Mouse (Mus musculus) layer of hippocampus, postnatal 10 days (tissue): Measurements from ENCODE around the gene Pom121l2. TPM values are rescaled to one million over a fixed set of nuclear protein-coding genes. Genes with fewer than 3 reads are reported as not detected.
A peak's percentile ranks its signal among the peaks of the same experiment; 100 is the strongest.

Source experiments
- DNase-seq, 2 experiments: peaks; one replicate each; pipeline ENCODE4 v3.0.0; 2021; ENCODE audit warnings: low spot score in 2 of 2
- total RNA-seq, 2 experiments: library from RNA; stranded (reverse); gene quantifications; 2 replicates each; pipeline ENCODE4 v1.2.3; 2021

Pom121l2 gene
- total RNA-seq, 2 experiments from 2014 or later = 0.22 to 0.23 TPM

- peak; percentile 65 to 73 for DNase-seq
These were observed 34.8 kb downstream of the Pom121l2 start for GRCm38 (mm10) chr13:22015479-22016450.

- DNase-seq = peak in 1 of 2 experiments; percentile 32
These were observed 39.2 kb downstream of the Pom121l2 start for GRCm38 (mm10) chr13:22019934-22020835.

DNA sequence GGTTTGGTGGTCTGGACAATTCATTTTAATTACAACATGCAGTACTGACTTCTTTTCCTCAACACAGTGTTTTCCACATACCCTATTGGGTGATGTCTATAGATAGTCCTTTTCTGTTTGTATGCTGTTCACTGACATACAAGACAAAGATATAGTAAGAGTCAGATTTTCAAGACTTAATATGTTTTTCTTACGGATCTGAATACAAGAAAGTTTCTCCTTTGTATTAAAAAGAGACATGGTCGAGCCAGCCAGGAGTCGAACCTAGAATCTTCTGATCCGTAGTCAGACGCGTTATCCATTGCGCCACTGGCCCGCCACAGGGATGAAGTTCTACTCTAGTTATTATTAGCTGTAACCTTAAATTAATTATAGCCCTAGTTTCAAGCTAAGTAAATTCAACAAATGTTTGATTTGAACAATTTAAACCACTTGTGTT, 39.9 kb downstream of the Pom121l2 start:
- peak; percentile 60 to 75 for DNase-seq

DNA sequence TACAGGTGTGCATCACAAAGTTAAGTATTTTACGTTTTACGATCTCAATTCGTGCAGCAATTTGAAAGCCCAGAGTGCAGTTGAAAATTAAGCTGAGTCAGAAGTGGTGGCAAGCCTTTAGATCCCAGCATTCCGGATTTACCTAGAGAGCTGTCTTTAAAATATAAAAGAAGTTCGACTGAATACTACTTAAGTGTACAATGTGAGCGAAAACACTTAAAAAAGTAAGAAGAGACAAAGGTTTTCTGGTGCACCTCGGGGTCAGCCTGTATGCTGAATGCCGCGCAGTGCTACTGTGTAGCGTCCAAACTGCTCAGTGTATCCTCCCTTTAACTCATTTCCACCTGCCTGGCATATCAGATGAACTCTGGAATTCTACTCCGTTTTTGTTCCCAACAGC, 40.6 kb downstream of the Pom121l2 start:
- no peak for DNase-seq

- peak; percentile 68 to 79 for DNase-seq
These were observed 41.2 kb downstream of the Pom121l2 start for GRCm38 (mm10) chr13:22022241-22022640.

GRCm38 (mm10) chr13:22026058-22027031, 45.4 kb downstream of the Pom121l2 start:
- DNase-seq = peak; percentile 89 to 92

DNA sequence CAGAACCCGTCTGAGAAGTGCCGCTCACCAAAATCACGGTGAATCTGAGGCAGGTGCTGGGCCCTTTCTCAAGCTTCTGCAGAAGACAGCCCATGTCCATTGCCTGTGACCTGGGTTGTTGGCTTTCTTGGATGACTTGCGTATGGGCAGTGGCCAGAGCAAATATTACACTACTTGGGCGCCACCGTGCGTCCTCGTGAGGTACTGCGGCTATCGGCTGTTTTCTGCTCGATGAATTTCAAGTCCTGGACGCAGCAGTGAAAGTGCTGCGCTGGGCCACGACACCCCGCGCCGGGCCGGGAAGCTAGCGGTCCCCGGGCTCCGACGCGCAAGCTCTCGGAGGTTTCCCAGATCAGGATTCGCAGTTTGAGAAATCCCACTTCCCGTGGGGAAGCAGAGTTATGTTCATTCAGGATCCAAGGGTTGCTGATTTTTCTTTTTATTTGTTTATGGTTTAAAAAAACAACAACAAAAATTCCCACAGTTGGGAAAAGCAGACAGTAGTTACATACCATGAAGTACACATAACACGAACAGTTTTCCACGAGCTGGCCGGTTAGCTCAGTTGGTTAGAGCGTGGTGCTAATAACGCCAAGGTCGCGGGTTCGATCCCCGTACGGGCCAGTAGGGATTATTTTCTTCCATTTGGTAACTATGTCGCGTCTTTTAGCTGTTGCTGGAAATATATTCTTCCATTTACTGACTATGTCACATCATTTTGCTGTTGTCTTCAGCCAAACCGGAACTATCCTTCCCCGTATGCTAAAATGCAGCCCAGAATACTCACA, 47.9 kb downstream of the Pom121l2 start:
- DNase-seq = peak; percentile 96

- DNase-seq = peak in 1 of 2 experiments; percentile 43
These were observed 48.9 kb downstream of the Pom121l2 start for GRCm38 (mm10) chr13:22029928-22030327.

- DNase-seq = no peak
These were observed 49.5 kb downstream of the Pom121l2 start for GRCm38 (mm10) chr13:22030493-22030892.

DNA sequence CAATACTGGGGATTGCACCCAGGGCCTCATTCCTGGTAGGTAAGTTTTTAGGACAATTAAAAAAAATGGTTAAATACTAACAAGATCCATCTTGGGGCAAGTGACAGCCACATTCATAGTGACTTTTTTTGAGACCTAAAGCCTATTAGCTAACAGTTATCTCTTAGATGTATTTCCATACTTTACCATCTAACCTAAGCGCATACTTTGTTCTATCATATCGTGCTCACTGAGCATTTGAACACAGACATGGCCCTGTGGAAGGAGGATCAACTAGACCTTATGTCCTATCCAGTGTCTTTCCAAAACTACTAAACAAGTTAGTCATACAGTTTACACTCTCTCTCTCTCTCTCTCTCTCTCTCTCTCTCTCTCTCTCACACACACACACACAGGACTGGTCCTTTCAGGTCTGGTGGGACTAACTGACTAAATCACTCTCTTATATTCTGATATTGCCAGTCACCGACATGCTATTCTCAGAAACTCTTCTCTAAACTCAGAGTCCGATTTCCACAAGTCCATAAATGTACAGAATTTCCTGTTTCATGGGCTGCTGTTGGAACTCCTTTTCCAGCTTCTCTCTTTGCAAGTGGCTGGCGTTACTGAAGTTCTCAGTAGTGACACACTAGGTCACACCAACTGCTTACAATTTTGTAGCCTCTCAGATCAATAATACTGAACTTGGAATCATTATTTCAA, 52.9 kb downstream of the Pom121l2 start:
- DNase-seq = no peak

GRCm38 (mm10) chr13:22034443-22035266, 53.7 kb downstream of the Pom121l2 start:
- DNase-seq = no peak

DNA sequence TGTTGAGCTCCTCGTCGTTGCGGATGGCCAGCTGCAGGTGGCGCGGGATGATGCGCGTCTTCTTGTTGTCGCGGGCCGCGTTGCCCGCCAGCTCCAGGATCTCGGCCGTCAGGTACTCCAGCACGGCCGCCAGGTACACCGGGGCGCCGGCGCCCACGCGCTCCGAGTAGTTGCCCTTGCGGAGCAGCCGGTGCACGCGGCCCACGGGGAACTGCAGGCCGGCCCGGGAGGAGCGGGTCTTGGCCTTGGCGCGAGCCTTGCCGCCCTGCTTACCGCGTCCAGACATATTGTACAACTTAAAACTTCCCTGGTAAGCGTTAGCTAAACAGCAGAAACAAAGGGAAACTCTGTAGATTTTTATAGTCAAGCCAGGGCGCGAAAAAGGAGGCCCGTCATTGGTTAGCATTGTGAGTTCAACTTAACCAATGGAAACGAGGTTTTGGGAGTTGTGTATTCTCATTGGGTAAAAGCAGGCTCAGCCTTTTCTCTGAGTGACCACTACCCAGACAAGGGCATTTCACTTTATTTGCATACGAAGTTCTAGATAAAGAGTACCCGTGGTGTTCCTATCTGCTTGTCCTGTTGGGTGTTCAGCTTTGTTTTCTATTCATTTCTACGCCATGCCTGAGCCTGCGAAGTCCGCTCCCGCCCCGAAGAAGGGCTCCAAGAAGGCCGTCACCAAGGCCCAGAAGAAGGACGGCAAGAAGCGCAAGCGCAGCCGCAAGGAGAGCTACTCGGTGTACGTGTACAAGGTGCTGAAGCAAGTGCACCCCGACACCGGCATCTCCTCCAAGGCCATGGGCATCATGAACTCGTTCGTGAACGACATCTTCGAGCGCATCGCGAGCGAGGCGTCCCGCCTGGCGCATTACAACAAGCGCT, 54.5 kb downstream of the Pom121l2 start, which contains the start of the genes Hist1h2ah and Hist1h2bk:
Hist1h2ah (minus strand) TSS at position 302 of the 882 bp plus-strand sequence.
Hist1h2bk (plus strand) TSS at position 604 of the 882 bp plus-strand sequence.
- peak; percentile 80 to 85 for DNase-seq

- DNase-seq = no peak
These were observed 55.4 kb downstream of the Pom121l2 start for GRCm38 (mm10) chr13:22036149-22036956.

GRCm38 (mm10) chr13:22036986-22037385, 56.0 kb downstream of the Pom121l2 start:
- no peak for DNase-seq

GRCm38 (mm10) chr13:22037415-22037814, 56.4 kb downstream of the Pom121l2 start:
- DNase-seq = no peak
